Mouse (Mus musculus) lung, embryonic 15.5 days (tissue): ENCODE measurements around the gene Gm42669. TPM values are rescaled to one million over a fixed set of nuclear protein-coding genes. Genes with fewer than 3 reads are reported as not detected.

ENCODE experiments used
- ATAC-seq: fragments of 200-750 bp; cut with Nextera tagmentation; 2 replicates; pipeline ENCODE4 v1.8.0; 2017; ENCODE audit warnings: moderate number of reproducible peaks, borderline replicate concordance; ENCODE audit not compliant: low FRiP score, low TSS enrichment; ENCODE audit errors: extremely low read depth
- H3K27ac ChIP-seq: fragments of 300-500 bp; sonication (generic); 2 replicates; pipeline ENCODE4 v1.5.1; 2015; ENCODE audit warnings: moderate library complexity, mild to moderate bottlenecking, inconsistent platforms
- H3K27me3 ChIP-seq: fragments of 300-500 bp; sonication (generic); 2 replicates; pipeline ENCODE4 v1.6.1; 2015; ENCODE audit warnings: inconsistent platforms
- H3K36me3 ChIP-seq: fragments of 300-500 bp; sonication (generic); 2 replicates; pipeline ENCODE4 v1.6.1; 2015; ENCODE audit warnings: inconsistent platforms
- H3K4me1 ChIP-seq: fragments of 300-500 bp; sonication (generic); 2 replicates; pipeline ENCODE4 v1.6.1; 2015; ENCODE audit warnings: inconsistent platforms
- H3K4me2 ChIP-seq: fragments of 300-500 bp; sonication (generic); 2 replicates; pipeline ENCODE4 v1.6.1; 2015; ENCODE audit warnings: inconsistent platforms, mild to moderate bottlenecking, moderate library complexity
- H3K4me3 ChIP-seq: fragments of 300-500 bp; sonication (generic); 2 replicates; pipeline ENCODE4 v1.5.1; 2015; ENCODE audit warnings: mild to moderate bottlenecking, inconsistent platforms
- H3K9ac ChIP-seq: fragments of 300-500 bp; sonication (generic); 2 replicates; pipeline ENCODE4 v1.6.1; 2015; ENCODE audit warnings: inconsistent platforms
- H3K9me3 ChIP-seq: fragments of 300-500 bp; sonication (generic); 2 replicates; pipeline ENCODE4 v1.6.1; 2016; ENCODE audit warnings: inconsistent platforms
- WGBS: fragments of 180-500 bp; shearing (Covaris S2); methylation state at CpG from one replicate; pipeline ENCODE4 v1.1.7; 2015; 5-methylcytosine and 5-hydroxymethylcytosine counted together
- polyA plus RNA-seq: library from polyadenylated mRNA; unstranded; fragments of >200 nt; fragmentation: Nextera tagmentation; extraction: Ambion mirVana; gene quantifications from 2 replicates; pipeline ENCODE4 v1.2.1, GENCODE M21; 2015

The Gm42669 gene
- polyA plus RNA-seq, 1 experiment from 2014 or later, result 0.36 TPM

GRCm38 (mm10) chr5:107524281-107524680 is 16.9 kb downstream of the Gm42669 start:
- no peak for ATAC-seq
- Histone ChIP-seq H3K9me3 (no peaks in the 10 kb centered on the region), H3K4me2 (no peak overlapping the region), H3K4me1 (no peaks in the 10 kb centered on the region), H3K9ac (no peak overlapping the region), H3K36me3 (no peaks in the 10 kb centered on the region), H3K27ac (no peak overlapping the region), H3K4me3 (no peak overlapping the region), H3K27me3 (no peaks in the 10 kb centered on the region)
- 73% methylated on average over 10 of the region's 10 CpGs for WGBS

GRCm38 (mm10) chr5:107528856-107529255 is 21.4 kb downstream of the Gm42669 start:
- Histone ChIP-seq H3K9ac (no peak overlapping the region), H3K4me1 (no peaks in the 10 kb centered on the region), H3K36me3 (no peaks in the 10 kb centered on the region), H3K27ac (no peak overlapping the region), H3K9me3 (no peaks in the 10 kb centered on the region), H3K4me2 (no peak overlapping the region), H3K27me3 (no peaks in the 10 kb centered on the region), H3K4me3 (no peak overlapping the region)
- 89% methylated on average over 3 of the region's 3 CpGs for WGBS
- no peak for ATAC-seq

- 38% methylated on average over 2 of the region's 2 CpGs for WGBS
- H3K9me3 ChIP-seq, result no peaks in the 10 kb centered on the region
- ATAC-seq, result no peak
- H3K36me3 ChIP-seq, result no peaks in the 10 kb centered on the region
- H3K27me3 ChIP-seq, result no peaks in the 10 kb centered on the region
- H3K4me2 ChIP-seq, result no peak overlapping the region
- no peak overlapping the region for H3K4me3 ChIP-seq
- no peaks in the 10 kb centered on the region for H3K4me1 ChIP-seq
- H3K9ac ChIP-seq, result no peak overlapping the region
- H3K27ac ChIP-seq, result no peak overlapping the region
Measured at GRCm38 (mm10) chr5:107533590-107533989, 26.2 kb downstream of the Gm42669 start.

- H3K36me3 ChIP-seq, result no peaks in the 10 kb centered on the region
- H3K4me1 ChIP-seq, result no peaks in the 10 kb centered on the region
- H3K9ac ChIP-seq, result no peak within 1 kb of the TSS
- no peak for ATAC-seq
- no peak within 1 kb of the TSS for H3K4me2 ChIP-seq
- WGBS, result 66% methylated on average over 15 of the region's 15 CpGs
- no peak within 1 kb of the TSS for H3K27ac ChIP-seq
- H3K4me3 ChIP-seq, result no peak within 1 kb of the TSS
- no peaks in the 10 kb centered on the region for H3K9me3 ChIP-seq
- no peaks in the 10 kb centered on the region for H3K27me3 ChIP-seq
Measured at GRCm38 (mm10) chr5:107534581-107534980, 27.2 kb downstream of the Gm42669 start, which contains the start of gene 1700028K03Rik. Gene 1700028K03Rik (plus strand): TSS chr5:107534709.

- H3K4me1 ChIP-seq, result no peaks in the 10 kb centered on the region
- no peak overlapping the region for H3K9ac ChIP-seq
- ATAC-seq, result no peak
- 33% methylated on average over 7 of the region's 7 CpGs for WGBS
- H3K27ac ChIP-seq, result no peak overlapping the region
- no peaks in the 10 kb centered on the region for H3K36me3 ChIP-seq
- H3K27me3 ChIP-seq, result no peaks in the 10 kb centered on the region
- no peak overlapping the region for H3K4me2 ChIP-seq
- no peak overlapping the region for H3K4me3 ChIP-seq
- H3K9me3 ChIP-seq, result no peaks in the 10 kb centered on the region
Measured at GRCm38 (mm10) chr5:107541696-107542095, 34.3 kb downstream of the Gm42669 start.

GRCm38 (mm10) chr5:107545927-107546326 is 38.5 kb downstream of the Gm42669 start:
- H3K4me2 ChIP-seq, result no peak overlapping the region
- H3K9me3 ChIP-seq, result no peaks in the 10 kb centered on the region
- WGBS, result 53% methylated on average over 4 of the region's 4 CpGs
- no peak overlapping the region for H3K27ac ChIP-seq
- no peak overlapping the region for H3K9ac ChIP-seq
- no peak for ATAC-seq
- H3K36me3 ChIP-seq, result peaks cover 4% of the 10 kb centered on the region; the same call in 1 of the 2 replicates
- no peak overlapping the region for H3K4me3 ChIP-seq
- H3K4me1 ChIP-seq, result no peaks in the 10 kb centered on the region
- H3K27me3 ChIP-seq, result no peaks in the 10 kb centered on the region

- Histone ChIP-seq H3K9ac (no peak overlapping the region), H3K36me3 (peaks cover 10% of the 10 kb centered on the region; the same call in 1 of the 2 replicates), H3K27me3 (no peaks in the 10 kb centered on the region), H3K4me2 (no peak overlapping the region), H3K4me3 (no peak overlapping the region), H3K27ac (no peak overlapping the region), H3K4me1 (no peaks in the 10 kb centered on the region), H3K9me3 (no peaks in the 10 kb centered on the region)
- WGBS, result 64% methylated on average over 3 of the region's 3 CpGs
- ATAC-seq, result no peak
Measured at GRCm38 (mm10) chr5:107547955-107548354, 40.5 kb downstream of the Gm42669 start.

- Histone ChIP-seq H3K27me3 (no peaks in the 10 kb centered on the region), H3K36me3 (peaks cover 10% of the 10 kb centered on the region; the same call in 1 of the 2 replicates), H3K9me3 (no peaks in the 10 kb centered on the region), H3K27ac (no peak overlapping the region), H3K9ac (no peak overlapping the region), H3K4me1 (no peaks in the 10 kb centered on the region), H3K4me3 (no peak overlapping the region), H3K4me2 (no peak overlapping the region)
- no peak for ATAC-seq
- 79% methylated on average over 3 of the region's 3 CpGs for WGBS
Measured at GRCm38 (mm10) chr5:107548444-107548843, 41.0 kb downstream of the Gm42669 start.

- Histone ChIP-seq H3K36me3 (peaks cover 19% of the 10 kb centered on the region; the same call in 1 of the 2 replicates), H3K27ac (no peak overlapping the region), H3K4me1 (no peaks in the 10 kb centered on the region), H3K9me3 (no peaks in the 10 kb centered on the region), H3K4me3 (no peak overlapping the region), H3K27me3 (no peaks in the 10 kb centered on the region), H3K4me2 (no peak overlapping the region), H3K9ac (no peak overlapping the region)
- 60% methylated on average over 5 of the region's 5 CpGs for WGBS
- ATAC-seq, result no peak
Measured at GRCm38 (mm10) chr5:107554336-107554735, 46.9 kb downstream of the Gm42669 start.

GRCm38 (mm10) chr5:107556969-107557368 is 49.5 kb downstream of the Gm42669 start:
- Histone ChIP-seq H3K9ac (no peak overlapping the region), H3K9me3 (no peaks in the 10 kb centered on the region), H3K4me1 (no peaks in the 10 kb centered on the region), H3K4me3 (no peak overlapping the region), H3K36me3 (peaks cover 24% of the 10 kb centered on the region), H3K4me2 (no peak overlapping the region), H3K27me3 (no peaks in the 10 kb centered on the region), H3K27ac (no peak overlapping the region)
- 47% methylated on average over 3 of the region's 3 CpGs for WGBS
- no peak for ATAC-seq

DNA sequence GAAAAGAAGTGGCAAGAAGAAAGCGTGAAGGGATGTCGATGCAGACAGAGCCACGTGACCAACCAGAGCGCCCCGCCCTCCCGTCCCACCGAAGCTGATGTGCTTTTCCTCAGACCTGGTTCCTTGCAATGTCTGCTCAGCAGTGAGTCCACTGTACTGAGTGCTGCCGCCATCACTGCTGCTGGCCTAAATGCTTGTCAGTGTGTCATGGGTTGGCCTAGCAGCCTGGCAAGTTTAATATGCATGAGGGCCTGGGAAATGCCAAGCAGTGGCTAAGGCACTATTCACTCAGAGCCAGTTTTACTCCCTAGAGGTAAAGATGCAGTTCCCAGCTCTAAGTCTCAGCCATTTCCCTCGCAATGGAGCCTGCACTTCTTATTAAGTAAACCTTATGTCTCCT is 61.7 kb downstream of the Gm42669 start:
- WGBS, result 97% methylated on average over 9 of the region's 9 CpGs
- H3K27ac ChIP-seq, result no peak overlapping the region
- no peaks in the 10 kb centered on the region for H3K4me1 ChIP-seq
- no peak for ATAC-seq
- H3K9ac ChIP-seq, result no peak overlapping the region
- no peaks in the 10 kb centered on the region for H3K9me3 ChIP-seq
- H3K27me3 ChIP-seq, result no peaks in the 10 kb centered on the region
- H3K4me2 ChIP-seq, result no peak overlapping the region
- H3K36me3 ChIP-seq, result peaks cover 29% of the 10 kb centered on the region
- H3K4me3 ChIP-seq, result no peak overlapping the region

DNA sequence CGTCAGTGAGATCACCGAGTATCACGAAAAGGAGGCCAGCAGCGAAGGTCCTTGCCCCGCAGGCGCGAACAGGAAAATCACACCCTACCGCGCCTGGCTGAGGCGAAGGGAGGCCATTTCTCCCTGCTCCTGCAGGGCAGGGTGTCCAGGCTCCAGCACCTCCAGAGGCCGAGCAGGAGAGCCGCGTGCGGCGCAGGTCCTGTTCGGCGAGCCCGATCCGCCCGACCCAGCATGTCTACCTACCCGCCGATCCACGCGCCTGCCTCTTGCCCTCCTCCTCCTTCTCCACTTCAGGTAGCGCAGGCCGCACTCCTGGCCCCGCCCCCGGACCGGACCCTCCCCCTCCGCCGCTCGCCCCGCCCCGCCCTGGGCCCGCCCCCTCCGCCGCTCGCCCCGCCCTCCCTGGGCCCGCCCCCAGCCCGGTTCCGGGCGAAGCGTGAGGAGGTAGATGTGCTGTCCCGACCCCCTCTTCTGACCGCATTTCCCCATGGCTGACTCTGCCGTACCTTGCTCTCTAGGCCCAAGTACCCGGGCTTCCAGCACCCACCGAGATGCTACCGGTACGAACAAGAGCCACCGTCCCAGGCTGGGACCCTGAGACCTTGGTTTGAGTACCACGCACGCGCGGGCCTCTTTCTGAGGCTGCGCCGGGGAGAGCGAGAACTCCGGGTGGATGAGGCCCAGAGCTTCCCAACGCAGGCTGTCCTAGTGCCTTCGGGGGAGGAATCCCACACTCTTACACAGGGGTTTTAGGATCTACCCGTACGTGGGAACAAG is 90.1 kb downstream of the Gm42669 start, which contains the start of the genes Rpap2 and Glmn:
Gene Rpap2 (plus strand): TSS at position 73 of the 777 bp plus-strand sequence.
Gene Glmn (minus strand): TSS at position 588 of the 777 bp plus-strand sequence.
- peak; percentile 95 for ATAC-seq
- peaks cover 11% of the 10 kb centered on the region for H3K36me3 ChIP-seq
- H3K27me3 ChIP-seq, result no peaks in the 10 kb centered on the region
- no peaks in the 10 kb centered on the region for H3K9me3 ChIP-seq
- peak within 1 kb of the TSS; percentile 82 for H3K4me3 ChIP-seq
- WGBS, result under 1% methylated on average over 57 of the region's 64 CpGs
- peaks cover 11% of the 10 kb centered on the region for H3K4me1 ChIP-seq
- H3K9ac ChIP-seq, result peak within 1 kb of the TSS; percentile 66
- peak within 1 kb of the TSS; percentile 59 for H3K4me2 ChIP-seq
- H3K27ac ChIP-seq, result peak within 1 kb of the TSS; percentile 87
